Mouse (Mus musculus): ENCODE measurements at regions not wholly inside any gene's neighbourhood (a gene's known extent, or its start where the extent isn't known, plus 50 kb on each side); places are given as distances from the start of the nearest gene placed in this dataset.

GRCm38 (mm10) chr10:99959279-99959678 lies 56.2 kb upstream of the Kitl start:
- 57% methylated on average over 3 of the region's 3 CpGs for WGBS
- H3K27me3 ChIP-seq = no peaks in the 10 kb centered on the region
- no peak overlapping the region for H3K4me2 ChIP-seq
- ATAC-seq (ENCODE audit: borderline replicate concordance, extremely low read depth, low FRiP score, low TSS enrichment) = no peak
- H3K36me3 ChIP-seq = no peaks in the 10 kb centered on the region
- H3K27ac ChIP-seq = no peak overlapping the region
- H3K4me1 ChIP-seq = no peaks in the 10 kb centered on the region
- H3K9me3 ChIP-seq = no peaks in the 10 kb centered on the region
- H3K9ac ChIP-seq = no peak overlapping the region
- no peak overlapping the region for H3K4me3 ChIP-seq

- Histone ChIP-seq H3K36me3 (no peaks in the 10 kb centered on the region), H3K9me3 (no peaks in the 10 kb centered on the region), H3K27me3 (no peaks in the 10 kb centered on the region), H3K27ac (no peak overlapping the region), H3K4me3 (no peak overlapping the region), H3K4me1 (no peaks in the 10 kb centered on the region), H3K4me2 (no peak overlapping the region), H3K9ac (no peak overlapping the region)
- WGBS = 72% methylated on average over 7 of the region's 7 CpGs
- ATAC-seq (ENCODE audit: borderline replicate concordance, extremely low read depth, low FRiP score, low TSS enrichment) = no peak
Measured at GRCm38 (mm10) chr10:99952486-99952885, 62.9 kb upstream of the Kitl start.

- 66% methylated on average over 4 of the region's 4 CpGs for WGBS
- no peak for ATAC-seq (ENCODE audit: borderline replicate concordance, extremely low read depth, low FRiP score, low TSS enrichment)
- Histone ChIP-seq H3K4me1 (no peaks in the 10 kb centered on the region), H3K27ac (no peak overlapping the region), H3K9ac (no peak overlapping the region), H3K4me3 (no peak overlapping the region), H3K36me3 (no peaks in the 10 kb centered on the region), H3K27me3 (no peaks in the 10 kb centered on the region), H3K9me3 (no peaks in the 10 kb centered on the region), H3K4me2 (no peak overlapping the region)
Measured at GRCm38 (mm10) chr10:99951718-99952117, 63.7 kb upstream of the Kitl start.

GRCm38 (mm10) chr10:99951316-99951715 lies 64.1 kb upstream of the Kitl start:
- H3K27ac ChIP-seq = no peak overlapping the region
- no peaks in the 10 kb centered on the region for H3K27me3 ChIP-seq
- 84% methylated on average over 6 of the region's 6 CpGs for WGBS
- H3K9ac ChIP-seq = no peak overlapping the region
- no peaks in the 10 kb centered on the region for H3K4me1 ChIP-seq
- no peaks in the 10 kb centered on the region for H3K9me3 ChIP-seq
- H3K4me2 ChIP-seq = no peak overlapping the region
- no peak overlapping the region for H3K4me3 ChIP-seq
- H3K36me3 ChIP-seq = no peaks in the 10 kb centered on the region
- no peak for ATAC-seq (ENCODE audit: borderline replicate concordance, extremely low read depth, low FRiP score, low TSS enrichment)

GRCm38 (mm10) chr10:99948740-99949139 lies 66.7 kb upstream of the Kitl start:
- WGBS = 47% methylated on average over 3 of the region's 3 CpGs
- Histone ChIP-seq H3K27me3 (no peaks in the 10 kb centered on the region), H3K9me3 (no peaks in the 10 kb centered on the region), H3K9ac (no peak overlapping the region), H3K27ac (peak overlapping the region; percentile 73), H3K4me1 (no peaks in the 10 kb centered on the region), H3K4me3 (no peak overlapping the region), H3K4me2 (no peak overlapping the region), H3K36me3 (no peaks in the 10 kb centered on the region)
- peak; percentile 27; the same call in 1 of the 2 replicates for ATAC-seq (ENCODE audit: borderline replicate concordance, extremely low read depth, low FRiP score, low TSS enrichment)

GRCm38 (mm10) chr10:99945418-99945817 lies 70.0 kb upstream of the Kitl start:
- ATAC-seq (ENCODE audit: borderline replicate concordance, extremely low read depth, low FRiP score, low TSS enrichment) = no peak
- Histone ChIP-seq H3K9ac (no peak overlapping the region), H3K4me2 (no peak overlapping the region), H3K36me3 (no peaks in the 10 kb centered on the region), H3K27ac (no peak overlapping the region), H3K4me1 (no peaks in the 10 kb centered on the region), H3K27me3 (no peaks in the 10 kb centered on the region), H3K9me3 (no peaks in the 10 kb centered on the region), H3K4me3 (no peak overlapping the region)
- WGBS = 64% methylated on average over 3 of the region's 3 CpGs

- no peak overlapping the region for H3K9ac ChIP-seq
- ATAC-seq (ENCODE audit: borderline replicate concordance, extremely low read depth, low FRiP score, low TSS enrichment) = no peak
- H3K27me3 ChIP-seq = no peaks in the 10 kb centered on the region
- H3K36me3 ChIP-seq = no peaks in the 10 kb centered on the region
- no peak overlapping the region for H3K4me2 ChIP-seq
- no peaks in the 10 kb centered on the region for H3K4me1 ChIP-seq
- no peak overlapping the region for H3K4me3 ChIP-seq
- H3K27ac ChIP-seq = peak overlapping the region; percentile 31; the same call in 1 of the 2 replicates
- WGBS = 59% methylated on average over 11 of the region's 11 CpGs
- no peaks in the 10 kb centered on the region for H3K9me3 ChIP-seq
Measured at GRCm38 (mm10) chr10:99941665-99942064, 73.8 kb upstream of the Kitl start.

- Histone ChIP-seq H3K4me2 (no peak overlapping the region), H3K36me3 (no peaks in the 10 kb centered on the region), H3K27ac (no peak overlapping the region), H3K4me1 (no peaks in the 10 kb centered on the region), H3K9ac (no peak overlapping the region), H3K4me3 (no peak overlapping the region), H3K9me3 (no peaks in the 10 kb centered on the region), H3K27me3 (no peaks in the 10 kb centered on the region)
- ATAC-seq (ENCODE audit: borderline replicate concordance, extremely low read depth, low FRiP score, low TSS enrichment) = no peak
- 80% methylated on average over 6 of the region's 6 CpGs for WGBS
Measured at GRCm38 (mm10) chr10:99938901-99939300, 76.5 kb upstream of the Kitl start.

- H3K4me2 ChIP-seq = no peak overlapping the region
- no peaks in the 10 kb centered on the region for H3K4me1 ChIP-seq
- H3K9ac ChIP-seq = no peak overlapping the region
- no peaks in the 10 kb centered on the region for H3K27me3 ChIP-seq
- no peaks in the 10 kb centered on the region for H3K9me3 ChIP-seq
- WGBS = 78% methylated on average over 1 of the region's 1 CpGs
- H3K4me3 ChIP-seq = no peak overlapping the region
- H3K27ac ChIP-seq = no peak overlapping the region
- H3K36me3 ChIP-seq = no peaks in the 10 kb centered on the region
- ATAC-seq (ENCODE audit: borderline replicate concordance, extremely low read depth, low FRiP score, low TSS enrichment) = no peak
Measured at GRCm38 (mm10) chr10:99937921-99938618, 77.4 kb upstream of the Kitl start.

GRCm38 (mm10) chr10:99929191-99929590 lies 86.2 kb upstream of the Kitl start:
- 82% methylated on average over 6 of the region's 6 CpGs for WGBS
- Histone ChIP-seq H3K9me3 (no peaks in the 10 kb centered on the region), H3K27ac (no peak overlapping the region), H3K9ac (no peak overlapping the region), H3K4me3 (no peak overlapping the region), H3K27me3 (no peaks in the 10 kb centered on the region), H3K36me3 (no peaks in the 10 kb centered on the region), H3K4me1 (peaks cover 15% of the 10 kb centered on the region; the same call in 1 of the 2 replicates), H3K4me2 (no peak overlapping the region)
- no peak for ATAC-seq (ENCODE audit: borderline replicate concordance, extremely low read depth, low FRiP score, low TSS enrichment)

GRCm38 (mm10) chr10:99927913-99928312 lies 87.5 kb upstream of the Kitl start:
- whole genome bisulfite sequencing = 74% methylated on average over 7 of the region's 7 CpGs
- no peak overlapping the region for H3K4me2 ChIP-seq
- H3K27me3 ChIP-seq = no peaks in the 10 kb centered on the region
- no peak overlapping the region for H3K9ac ChIP-seq
- H3K36me3 ChIP-seq = no peaks in the 10 kb centered on the region
- no peak overlapping the region for H3K27ac ChIP-seq
- no peaks in the 10 kb centered on the region for H3K9me3 ChIP-seq
- no peak overlapping the region for H3K4me3 ChIP-seq
- no peak for ATAC-seq (ENCODE audit: borderline replicate concordance, extremely low read depth, low FRiP score, low TSS enrichment)
- H3K4me1 ChIP-seq = peaks cover 15% of the 10 kb centered on the region; the same call in 1 of the 2 replicates

GRCm38 (mm10) chr10:99926327-99926954 lies 89.0 kb upstream of the Kitl start:
- Histone ChIP-seq H3K36me3 (no peaks in the 10 kb centered on the region), H3K4me3 (no peak overlapping the region), H3K27ac (no peak overlapping the region), H3K9me3 (no peaks in the 10 kb centered on the region), H3K4me1 (peaks cover 15% of the 10 kb centered on the region; the same call in 1 of the 2 replicates), H3K9ac (no peak overlapping the region), H3K27me3 (no peaks in the 10 kb centered on the region), H3K4me2 (no peak overlapping the region)
- 30% methylated on average over 8 of the region's 8 CpGs for WGBS
- no peak for ATAC-seq (ENCODE audit: borderline replicate concordance, extremely low read depth, low FRiP score, low TSS enrichment)
